Mouse (Mus musculus) kidney, adult 2 months (tissue): ENCODE measurements around the gene Zfp933. TPM values are rescaled to one million over a fixed set of nuclear protein-coding genes. Genes with fewer than 3 reads are reported as not detected.

Experiments
- DNase-seq: peaks from one replicate; pipeline ENCODE4 v3.0.0; 2021
- H3K27ac ChIP-seq: fragments of 200-500 bp; 2 replicates; pipeline ENCODE4 v1.5.1; 2012; ENCODE audit warnings: low read depth, low read length, control low read depth, inconsistent platforms; ENCODE audit not compliant: insufficient read depth
- H3K27me3 ChIP-seq: fragments of 200-500 bp; replicated peaks from 2 replicates; pipeline ENCODE4 v1.6.1; 2012; ENCODE audit warnings: mild to moderate bottlenecking, moderate library complexity, low read length, inconsistent platforms; ENCODE audit not compliant: control insufficient read depth, insufficient read depth
- H3K36me3 ChIP-seq: fragments of 200-500 bp; 2 replicates; pipeline ENCODE4 v1.6.1; 2012; ENCODE audit warnings: mild to moderate bottlenecking, moderate library complexity, low read length, inconsistent platforms; ENCODE audit not compliant: control insufficient read depth, insufficient read depth
- H3K4me1 ChIP-seq: fragments of 200-500 bp; 2 replicates; pipeline ENCODE4 v1.6.1; 2011; ENCODE audit warnings: low read length; ENCODE audit not compliant: control insufficient read depth, insufficient read depth
- H3K4me3 ChIP-seq: fragments of 200-500 bp; 2 replicates; pipeline ENCODE4 v1.5.1; 2011; ENCODE audit warnings: mild to moderate bottlenecking, low read depth, low read length, control low read depth; ENCODE audit not compliant: insufficient read depth
- CTCF ChIP-seq: fragments of 200-500 bp; conservative IDR thresholded peaks from 2 replicates; pipeline ENCODE4 v1.5.1; 2011; ENCODE audit warnings: low read depth, mild to moderate bottlenecking, control low read depth, low read length, moderate library complexity, mixed read lengths; ENCODE audit not compliant: insufficient read depth, insufficient read length
- POLR2A ChIP-seq: fragments of 200-500 bp; IDR thresholded peaks from one replicate; pipeline ENCODE4 v1.6.1; 2011; ENCODE audit warnings: low read depth, low read length, control low read depth
- WGBS: fragments of 180-500 bp; shearing (Covaris S2); methylation state at CpG from one replicate; pipeline ENCODE4 v1.1.7; 2018; 5-methylcytosine and 5-hydroxymethylcytosine counted together
- polyA plus RNA-seq: library from polyadenylated mRNA; depleted of rRNA; stranded (reverse); fragments of >200 nt; gene quantifications from 2 replicates; pipeline ENCODE4 v1.2.3, GENCODE M21; 2012

The Zfp933 gene
- polyA plus RNA-seq, 1 experiment = 1.2 TPM

- 81% methylated on average over 12 of the region's 12 CpGs for WGBS
- no peak for DNase-seq
- H3K4me3 ChIP-seq = no peak overlapping the region
- no peaks in the 10 kb centered on the region for H3K4me1 ChIP-seq
- TF ChIP-seq CTCF (no peak), POLR2A (no peak)
- H3K27me3 ChIP-seq = no peaks in the 10 kb centered on the region
- H3K27ac ChIP-seq = no peak overlapping the region
- peaks cover 7% of the 10 kb centered on the region for H3K36me3 ChIP-seq
Observed at GRCm38 (mm10) chr4:147886158-147886557, 38.0 kb upstream of the Zfp933 start.

GRCm38 (mm10) chr4:147884138-147884537, 36.0 kb upstream of the Zfp933 start:
- WGBS = 86% methylated on average over 3 of the region's 3 CpGs

GRCm38 (mm10) chr4:147883041-147883440, 34.9 kb upstream of the Zfp933 start:
- Histone ChIP-seq H3K4me1 (no peaks in the 10 kb centered on the region), H3K36me3 (peaks cover 3% of the 10 kb centered on the region), H3K27me3 (no peaks in the 10 kb centered on the region), H3K4me3 (no peak overlapping the region), H3K27ac (no peak overlapping the region)
- no peak for DNase-seq
- TF ChIP-seq CTCF (no peak), POLR2A (no peak)
- 81% methylated on average over 6 of the region's 6 CpGs for WGBS

More at GRCm38 (mm10) chr4:147884138-147884537, 36.0 kb upstream of the Zfp933 start:
- Histone ChIP-seq H3K4me1 (no peaks in the 10 kb centered on the region), H3K27me3 (no peaks in the 10 kb centered on the region), H3K4me3 (no peak overlapping the region), H3K27ac (no peak overlapping the region), H3K36me3 (peaks cover 7% of the 10 kb centered on the region)
- no peak for TF ChIP-seq POLR2A
- TF ChIP-seq CTCF = no peak
- DNase-seq = no peak

GRCm38 (mm10) chr4:147881792-147882191, 33.6 kb upstream of the Zfp933 start:
- DNase-seq = no peak
- H3K4me3 ChIP-seq = no peak overlapping the region
- WGBS = 94% methylated on average over 7 of the region's 7 CpGs
- no peaks in the 10 kb centered on the region for H3K27me3 ChIP-seq
- no peak overlapping the region for H3K27ac ChIP-seq
- TF ChIP-seq CTCF (no peak), POLR2A (no peak)
- no peaks in the 10 kb centered on the region for H3K4me1 ChIP-seq
- H3K36me3 ChIP-seq = peaks cover 2% of the 10 kb centered on the region

- no peak for TF ChIP-seq CTCF
- TF ChIP-seq POLR2A = no peak
- DNase-seq = no peak
- peaks cover 2% of the 10 kb centered on the region for H3K36me3 ChIP-seq
- H3K27me3 ChIP-seq = no peaks in the 10 kb centered on the region
- 60% methylated on average over 5 of the region's 5 CpGs for WGBS
- H3K27ac ChIP-seq = no peak overlapping the region
- no peaks in the 10 kb centered on the region for H3K4me1 ChIP-seq
- H3K4me3 ChIP-seq = no peak overlapping the region
Observed at GRCm38 (mm10) chr4:147879865-147880264, 31.7 kb upstream of the Zfp933 start.

- peaks cover 2% of the 10 kb centered on the region for H3K36me3 ChIP-seq
- H3K4me1 ChIP-seq = no peaks in the 10 kb centered on the region
- no peak overlapping the region for H3K4me3 ChIP-seq
- H3K27me3 ChIP-seq = no peaks in the 10 kb centered on the region
- DNase-seq = no peak
- WGBS = 51% methylated on average over 2 of the region's 2 CpGs
- TF ChIP-seq POLR2A = no peak
- no peak for TF ChIP-seq CTCF
- no peak overlapping the region for H3K27ac ChIP-seq
Observed at GRCm38 (mm10) chr4:147879456-147879855, 31.3 kb upstream of the Zfp933 start.

GRCm38 (mm10) chr4:147878537-147878936, 30.4 kb upstream of the Zfp933 start:
- DNase-seq = no peak
- Histone ChIP-seq H3K36me3 (peaks cover 2% of the 10 kb centered on the region), H3K4me3 (no peak overlapping the region), H3K27ac (no peak overlapping the region), H3K27me3 (no peaks in the 10 kb centered on the region), H3K4me1 (no peaks in the 10 kb centered on the region)
- WGBS = 92% methylated on average over 9 of the region's 9 CpGs
- no peak for TF ChIP-seq CTCF
- TF ChIP-seq POLR2A = no peak
